Mouse (Mus musculus): ENCODE data around the gene Sp4. TPM values are rescaled to one million over a fixed set of nuclear protein-coding genes. Genes with fewer than 3 reads are reported as not detected.

The Sp4 gene
- total RNA-seq (2015; ENCODE audit: low replicate concordance) (17.7 and 23.8 TPM in 2 replicates), total RNA-seq (2017; ENCODE audit: low replicate concordance) (22.0 and 23.4 TPM in 2 replicates)

- ATAC-seq (replicated peaks; ENCODE audit: low FRiP score, poor library complexity, severe bottlenecking): peak; percentile 71
These were observed at the start of gene Sp4 for GRCm38 (mm10) chr12:118301072-118301865. Gene Sp4, minus strand, starts transcription at chr12:118301440.

GRCm38 (mm10) chr12:118339107-118339506, 37.9 kb upstream of the Sp4 start:
- no peak for ATAC-seq (replicated peaks; ENCODE audit: low FRiP score, poor library complexity, severe bottlenecking)

- ATAC-seq (replicated peaks; ENCODE audit: low FRiP score, poor library complexity, severe bottlenecking): no peak
These were observed 37.0 kb upstream of the Sp4 start for GRCm38 (mm10) chr12:118338243-118338642.

- ATAC-seq (replicated peaks; ENCODE audit: low FRiP score, poor library complexity, severe bottlenecking): no peak
These were observed 36.1 kb upstream of the Sp4 start for GRCm38 (mm10) chr12:118337291-118337690.

GRCm38 (mm10) chr12:118328739-118329249, 27.6 kb upstream of the Sp4 start:
- ATAC-seq (replicated peaks; ENCODE audit: low FRiP score, poor library complexity, severe bottlenecking): no peak

GRCm38 (mm10) chr12:118327566-118327965, 26.3 kb upstream of the Sp4 start:
- no peak for ATAC-seq (replicated peaks; ENCODE audit: low FRiP score, poor library complexity, severe bottlenecking)

- ATAC-seq (replicated peaks; ENCODE audit: low FRiP score, poor library complexity, severe bottlenecking): no peak
These were observed 24.9 kb upstream of the Sp4 start for GRCm38 (mm10) chr12:118326161-118326560.

- ATAC-seq (replicated peaks; ENCODE audit: low FRiP score, poor library complexity, severe bottlenecking): no peak
These were observed 18.8 kb upstream of the Sp4 start for GRCm38 (mm10) chr12:118320076-118320475.

GRCm38 (mm10) chr12:118314477-118314845, 13.2 kb upstream of the Sp4 start:
- ATAC-seq (replicated peaks; ENCODE audit: low FRiP score, poor library complexity, severe bottlenecking): no peak

GRCm38 (mm10) chr12:118313805-118314476, 12.7 kb upstream of the Sp4 start:
- ATAC-seq (replicated peaks; ENCODE audit: low FRiP score, poor library complexity, severe bottlenecking): no peak

GRCm38 (mm10) chr12:118303586-118303985, 2.3 kb upstream of the Sp4 start:
- ATAC-seq (replicated peaks; ENCODE audit: low FRiP score, poor library complexity, severe bottlenecking): no peak

- 0 out of 2 replicates have a peak, but pooled peaks have one; percentile 8 for ATAC-seq (replicated peaks; ENCODE audit: low FRiP score, poor library complexity, severe bottlenecking)
These were observed 1.8 kb upstream of the Sp4 start for GRCm38 (mm10) chr12:118303066-118303465.

- ATAC-seq (replicated peaks; ENCODE audit: low FRiP score, poor library complexity, severe bottlenecking): peak; percentile 79
These were observed 911 bp upstream of the Sp4 start for GRCm38 (mm10) chr12:118301866-118302835.

- no peak for ATAC-seq (replicated peaks; ENCODE audit: low FRiP score, poor library complexity, severe bottlenecking)
These were observed 527 bp downstream of the Sp4 start for GRCm38 (mm10) chr12:118300754-118301071.

- no peak for ATAC-seq (replicated peaks; ENCODE audit: low FRiP score, poor library complexity, severe bottlenecking)
These were observed 1.3 kb downstream of the Sp4 start for GRCm38 (mm10) chr12:118299956-118300355.

GRCm38 (mm10) chr12:118299172-118299571, 2.1 kb downstream of the Sp4 start:
- no peak for ATAC-seq (replicated peaks; ENCODE audit: low FRiP score, poor library complexity, severe bottlenecking)

- ATAC-seq (replicated peaks; ENCODE audit: low FRiP score, poor library complexity, severe bottlenecking): no peak
These were observed 2.7 kb downstream of the Sp4 start for GRCm38 (mm10) chr12:118298516-118298915.

- no peak for ATAC-seq (replicated peaks; ENCODE audit: low FRiP score, poor library complexity, severe bottlenecking)
These were observed 5.0 kb downstream of the Sp4 start for GRCm38 (mm10) chr12:118296236-118296635.

- no peak for ATAC-seq (replicated peaks; ENCODE audit: low FRiP score, poor library complexity, severe bottlenecking)
These were observed 5.4 kb downstream of the Sp4 start for GRCm38 (mm10) chr12:118295793-118296192.

- ATAC-seq (replicated peaks; ENCODE audit: low FRiP score, poor library complexity, severe bottlenecking): no peak
These were observed 12.3 kb downstream of the Sp4 start for GRCm38 (mm10) chr12:118288947-118289346.
